Mouse (Mus musculus): ENCODE measurements around the gene Frem3. TPM values are rescaled to one million over a fixed set of nuclear protein-coding genes. Genes with fewer than 3 reads are reported as not detected.

The Frem3 gene
- polyA plus RNA-seq, 1 experiment from 2014 or later, result not detected

DNA sequence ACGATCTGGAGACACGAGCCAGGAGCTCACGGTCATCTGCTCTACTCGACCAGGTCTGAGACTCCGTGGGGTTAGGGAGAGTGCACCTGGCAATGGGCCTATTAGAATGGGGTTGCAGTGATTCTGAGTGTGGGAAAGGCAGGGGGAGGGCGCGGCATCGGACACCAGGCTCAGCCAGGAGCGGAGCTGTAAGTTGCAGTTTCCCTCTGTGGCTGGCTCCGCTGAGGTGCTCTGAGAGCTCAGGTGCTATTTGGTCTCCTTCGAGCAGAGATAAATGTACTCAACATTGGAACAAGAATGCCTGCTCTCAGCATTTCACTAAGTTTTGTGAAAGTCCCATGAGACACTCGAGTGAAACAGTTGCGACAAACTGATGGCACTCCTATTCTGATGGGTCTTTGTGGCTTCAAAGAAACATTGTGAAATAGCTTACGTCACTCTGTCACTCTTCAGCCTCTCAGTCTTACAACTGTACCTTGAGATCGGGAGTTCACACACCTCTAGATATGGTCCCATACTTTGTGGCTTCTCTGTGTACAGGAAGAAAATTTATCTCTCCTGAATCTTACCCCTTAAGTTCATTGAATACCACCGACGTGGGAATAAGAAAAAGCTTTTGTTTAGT is 58.5 kb downstream of the Frem3 start:
- H3K27ac ChIP-seq (ENCODE audit: low read depth, low read length), result no peak overlapping the region
- ATAC-seq (replicated peaks; ENCODE audit: low FRiP score), result no peak

DNA sequence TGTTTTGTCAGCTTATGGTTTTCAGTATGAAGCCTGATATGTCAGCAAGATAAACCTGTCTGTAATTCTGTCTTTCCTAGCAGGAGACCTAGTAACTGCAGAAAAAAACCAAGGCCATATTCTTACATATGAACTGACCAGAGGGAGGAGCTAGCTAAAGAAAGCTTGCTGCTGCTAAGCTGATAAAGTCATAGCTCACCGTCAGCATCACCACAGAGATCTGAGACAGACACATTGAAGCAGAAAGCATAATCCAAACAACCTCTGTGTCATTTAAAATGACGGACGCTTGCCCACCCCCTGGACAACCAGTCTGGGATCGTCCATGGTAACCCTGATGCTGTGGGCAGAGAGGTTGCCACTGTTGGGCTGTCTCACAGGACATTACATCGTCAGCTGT is 71.7 kb downstream of the Frem3 start:
- H3K27ac ChIP-seq (ENCODE audit: low read depth, low read length), result no peak overlapping the region
- H3K4me1 ChIP-seq (replicated peaks; ENCODE audit: control insufficient read depth, insufficient read depth, low read length), result no peaks in the 10 kb centered on the region
- H3K36me3 ChIP-seq (ENCODE audit: control insufficient read depth, insufficient read depth, low read length), result no peaks in the 10 kb centered on the region
- no peak overlapping the region for H3K4me2 ChIP-seq (ENCODE audit: low read depth, low read length, severe bottlenecking)
- WGBS, result 82% methylated on average over 5 of the region's 5 CpGs
- no peak overlapping the region for H3K9ac ChIP-seq (ENCODE audit: low read length)
- no peak for DNase-seq (ENCODE audit: low spot score)
- ATAC-seq (replicated peaks; ENCODE audit: low FRiP score), result no peak
- no peaks in the 10 kb centered on the region for H3K9me3 ChIP-seq (ENCODE audit: control insufficient read depth, low read length)
- H3K4me3 ChIP-seq (ENCODE audit: low read depth, low read length), result no peak overlapping the region
- no peaks in the 10 kb centered on the region for H3K27me3 ChIP-seq (ENCODE audit: control insufficient read depth, insufficient read depth, low read length)

More for the DNA sequence above, 58.5 kb downstream of the Frem3 start:
- Histone ChIP-seq H3K9ac (ENCODE audit: low read length) (no peak overlapping the region), H3K9me3 (ENCODE audit: control insufficient read depth, low read length) (no peaks in the 10 kb centered on the region), H3K4me3 (ENCODE audit: low read depth, low read length) (no peak overlapping the region), H3K4me2 (ENCODE audit: low read depth, low read length, severe bottlenecking) (no peak overlapping the region), H3K27me3 (ENCODE audit: control insufficient read depth, insufficient read depth, low read length) (no peaks in the 10 kb centered on the region), H3K36me3 (ENCODE audit: control insufficient read depth, insufficient read depth, low read length) (no peaks in the 10 kb centered on the region), H3K4me1 (replicated peaks; ENCODE audit: control insufficient read depth, insufficient read depth, low read length) (no peaks in the 10 kb centered on the region)
- WGBS, result 81% methylated on average over 17 of the region's 17 CpGs
- DNase-seq (ENCODE audit: low spot score), result no peak

GRCm38 (mm10) chr8:80683756-80684335 is 73.0 kb downstream of the Frem3 start:
- Histone ChIP-seq H3K36me3 (ENCODE audit: control insufficient read depth, insufficient read depth, low read length) (no peaks in the 10 kb centered on the region), H3K9me3 (ENCODE audit: control insufficient read depth, low read length) (no peaks in the 10 kb centered on the region), H3K4me3 (ENCODE audit: low read depth, low read length) (no peak overlapping the region), H3K9ac (ENCODE audit: low read length) (no peak overlapping the region), H3K4me2 (ENCODE audit: low read depth, low read length, severe bottlenecking) (no peak overlapping the region), H3K27me3 (ENCODE audit: control insufficient read depth, insufficient read depth, low read length) (no peaks in the 10 kb centered on the region), H3K4me1 (replicated peaks; ENCODE audit: control insufficient read depth, insufficient read depth, low read length) (no peaks in the 10 kb centered on the region), H3K27ac (ENCODE audit: low read depth, low read length) (no peak overlapping the region)
- DNase-seq (ENCODE audit: low spot score), result no peak
- WGBS, result 86% methylated on average over 5 of the region's 5 CpGs
- no peak for ATAC-seq (replicated peaks; ENCODE audit: low FRiP score)

GRCm38 (mm10) chr8:80688141-80688540 is 77.3 kb downstream of the Frem3 start:
- Histone ChIP-seq H3K4me2 (ENCODE audit: low read depth, low read length, severe bottlenecking) (no peak overlapping the region), H3K27me3 (ENCODE audit: control insufficient read depth, insufficient read depth, low read length) (no peaks in the 10 kb centered on the region), H3K9me3 (ENCODE audit: control insufficient read depth, low read length) (no peaks in the 10 kb centered on the region), H3K27ac (ENCODE audit: low read depth, low read length) (no peak overlapping the region), H3K36me3 (ENCODE audit: control insufficient read depth, insufficient read depth, low read length) (no peaks in the 10 kb centered on the region), H3K9ac (ENCODE audit: low read length) (no peak overlapping the region), H3K4me1 (replicated peaks; ENCODE audit: control insufficient read depth, insufficient read depth, low read length) (no peaks in the 10 kb centered on the region), H3K4me3 (ENCODE audit: low read depth, low read length) (no peak overlapping the region)
- ATAC-seq (replicated peaks; ENCODE audit: low FRiP score) (peak; percentile 53; the same call in 1 of the 2 replicates), DNase-seq (ENCODE audit: low spot score) (peak; percentile 69)
- WGBS, result 52% methylated on average over 4 of the region's 4 CpGs

DNA sequence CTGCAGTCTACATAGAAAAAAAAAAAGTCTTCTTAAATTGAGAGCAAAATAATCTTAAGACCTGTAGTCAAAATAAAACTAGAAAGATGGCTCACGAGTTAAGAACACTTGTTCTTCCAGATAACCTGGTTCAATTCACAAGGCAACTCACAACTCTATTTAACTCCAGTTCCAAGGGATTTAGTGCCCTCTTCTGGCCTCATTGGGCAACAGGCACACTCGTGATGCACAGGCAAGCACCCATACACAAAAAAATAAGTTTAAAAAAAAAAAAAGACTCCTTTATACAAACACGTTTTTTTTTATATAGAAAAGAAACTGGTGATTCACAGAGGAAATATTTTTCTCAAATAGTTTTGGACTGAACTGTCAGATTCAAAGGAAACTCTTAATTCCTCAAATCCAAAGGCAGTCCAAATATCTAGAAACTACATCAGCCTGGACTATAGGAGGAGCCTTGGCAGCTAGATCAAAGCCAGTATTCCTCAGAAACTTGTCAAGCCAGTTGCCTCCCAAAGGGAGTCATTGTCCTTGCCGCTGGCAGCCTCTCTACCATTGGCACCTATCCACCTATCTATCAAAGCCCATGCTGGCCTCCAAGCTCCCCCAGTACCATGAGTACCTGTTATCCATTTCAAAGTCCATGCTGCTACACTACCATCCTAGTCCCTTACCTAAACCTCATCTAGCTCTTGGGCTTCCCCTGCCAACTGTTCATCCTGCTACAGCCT is 100.0 kb downstream of the Frem3 start:
- no peak for DNase-seq (ENCODE audit: low spot score)

DNA sequence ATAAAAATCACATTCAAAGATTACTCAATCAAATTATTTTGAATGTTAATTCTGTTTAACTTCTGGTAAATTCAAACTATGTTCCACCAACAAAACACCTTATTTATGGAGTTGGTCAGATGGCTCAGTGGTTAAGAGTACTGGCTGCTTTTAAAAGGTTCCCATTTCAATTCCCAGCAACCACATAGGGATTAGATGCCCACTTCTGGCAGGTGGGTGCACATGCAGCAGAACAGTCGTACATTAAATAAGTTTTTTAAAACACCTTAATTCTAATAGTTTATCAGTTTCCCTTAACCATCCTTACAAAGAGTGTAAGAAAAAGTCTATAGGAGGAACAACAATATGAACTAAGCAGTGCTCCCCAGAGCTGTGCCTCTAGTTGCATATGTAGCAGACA is 103.6 kb downstream of the Frem3 start:
- Histone ChIP-seq H3K9me3 (ENCODE audit: control insufficient read depth, low read length) (no peaks in the 10 kb centered on the region), H3K27me3 (ENCODE audit: control insufficient read depth, insufficient read depth, low read length) (no peaks in the 10 kb centered on the region), H3K4me2 (ENCODE audit: low read depth, low read length, severe bottlenecking) (no peak overlapping the region), H3K4me3 (ENCODE audit: low read depth, low read length) (no peak overlapping the region), H3K36me3 (ENCODE audit: control insufficient read depth, insufficient read depth, low read length) (peaks cover 16% of the 10 kb centered on the region), H3K9ac (ENCODE audit: low read length) (no peak overlapping the region), H3K27ac (ENCODE audit: low read depth, low read length) (no peak overlapping the region), H3K4me1 (replicated peaks; ENCODE audit: control insufficient read depth, insufficient read depth, low read length) (no peaks in the 10 kb centered on the region)
- DNase-seq (ENCODE audit: low spot score) (no peak), ATAC-seq (replicated peaks; ENCODE audit: low FRiP score) (no peak)
- WGBS, result 85% methylated on average over 1 of the region's 1 CpGs

More for the DNA sequence above, 100.0 kb downstream of the Frem3 start:
- Histone ChIP-seq H3K9ac (ENCODE audit: low read length) (no peak overlapping the region), H3K27me3 (ENCODE audit: control insufficient read depth, insufficient read depth, low read length) (no peaks in the 10 kb centered on the region), H3K4me3 (ENCODE audit: low read depth, low read length) (no peak overlapping the region), H3K4me1 (replicated peaks; ENCODE audit: control insufficient read depth, insufficient read depth, low read length) (no peaks in the 10 kb centered on the region), H3K4me2 (ENCODE audit: low read depth, low read length, severe bottlenecking) (no peak overlapping the region), H3K9me3 (ENCODE audit: control insufficient read depth, low read length) (no peaks in the 10 kb centered on the region), H3K27ac (ENCODE audit: low read depth, low read length) (no peak overlapping the region), H3K36me3 (ENCODE audit: control insufficient read depth, insufficient read depth, low read length) (peaks cover 10% of the 10 kb centered on the region)
- ATAC-seq (replicated peaks; ENCODE audit: low FRiP score), result no peak
- 84% methylated on average over 4 of the region's 4 CpGs for WGBS

DNA sequence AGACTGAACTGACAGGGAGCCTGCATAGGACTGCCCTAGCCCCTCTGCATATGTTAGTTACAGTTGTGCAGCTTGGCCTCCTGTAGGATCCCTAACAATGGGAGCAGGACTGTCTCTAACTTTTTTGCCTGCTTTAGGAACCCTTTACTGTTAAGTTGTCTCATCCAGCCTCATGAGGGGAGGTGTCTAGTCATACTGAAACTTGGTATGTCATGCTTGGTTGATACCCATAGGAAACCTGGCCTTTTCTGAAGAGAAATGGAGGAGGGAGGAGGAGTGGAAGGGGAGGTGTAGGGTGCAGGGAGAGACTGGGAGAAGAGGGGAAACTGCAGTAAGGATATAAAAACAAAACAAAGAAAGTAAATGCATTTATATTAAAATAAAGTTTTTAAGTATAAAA is 121.4 kb downstream of the Frem3 start:
- Histone ChIP-seq H3K4me1 (replicated peaks; ENCODE audit: control insufficient read depth, insufficient read depth, low read length) (no peaks in the 10 kb centered on the region), H3K4me3 (ENCODE audit: low read depth, low read length) (no peak overlapping the region), H3K4me2 (ENCODE audit: low read depth, low read length, severe bottlenecking) (no peak overlapping the region), H3K9me3 (ENCODE audit: control insufficient read depth, low read length) (no peaks in the 10 kb centered on the region), H3K27me3 (ENCODE audit: control insufficient read depth, insufficient read depth, low read length) (no peaks in the 10 kb centered on the region), H3K36me3 (ENCODE audit: control insufficient read depth, insufficient read depth, low read length) (peaks cover 3% of the 10 kb centered on the region; the same call in 1 of the 2 replicates), H3K9ac (ENCODE audit: low read length) (no peak overlapping the region), H3K27ac (ENCODE audit: low read depth, low read length) (no peak overlapping the region)
- no peak for ATAC-seq (replicated peaks; ENCODE audit: low FRiP score)
- no peak for DNase-seq (ENCODE audit: low spot score)

GRCm38 (mm10) chr8:80738046-80738387 is 127.1 kb downstream of the Frem3 start:
- H3K27ac ChIP-seq (ENCODE audit: low read depth, low read length), result peak overlapping the region; percentile 99
- H3K4me2 ChIP-seq (ENCODE audit: low read depth, low read length, severe bottlenecking), result peak overlapping the region; percentile 79
- H3K9me3 ChIP-seq (ENCODE audit: control insufficient read depth, low read length), result no peaks in the 10 kb centered on the region
- no peak for DNase-seq (ENCODE audit: low spot score)
- 2% methylated on average over 5 of the region's 5 CpGs for WGBS
- peak overlapping the region; percentile 85 for H3K4me3 ChIP-seq (ENCODE audit: low read depth, low read length)
- H3K4me1 ChIP-seq (replicated peaks; ENCODE audit: control insufficient read depth, insufficient read depth, low read length), result no peaks in the 10 kb centered on the region
- peak overlapping the region; percentile 97 for H3K9ac ChIP-seq (ENCODE audit: low read length)
- ATAC-seq (replicated peaks; ENCODE audit: low FRiP score), result no peak
- H3K36me3 ChIP-seq (ENCODE audit: control insufficient read depth, insufficient read depth, low read length), result no peaks in the 10 kb centered on the region; the same call in 1 of the 2 replicates
- no peaks in the 10 kb centered on the region for H3K27me3 ChIP-seq (ENCODE audit: control insufficient read depth, insufficient read depth, low read length)
